Mouse (Mus musculus) liver, adult 2 months (tissue): ENCODE data around the gene Psmd7. TPM values are rescaled to one million over a fixed set of nuclear protein-coding genes. Genes with fewer than 3 reads are reported as not detected.

ENCODE experiments used
- DNase-seq: peaks from one replicate; pipeline ENCODE4 v3.0.0-alpha.2; 2011; ENCODE audit warnings: low read depth, low spot score; ENCODE audit errors: extremely low read depth
- H3K27ac ChIP-seq: fragments of 200-500 bp; replicated peaks from 2 replicates; pipeline ENCODE4 v1.5.1; 2012; ENCODE audit warnings: low read depth, mild to moderate bottlenecking, control low read depth, inconsistent platforms, low read length; ENCODE audit not compliant: insufficient read depth
- H3K27me3 ChIP-seq: fragments of 200-500 bp; 2 replicates; pipeline ENCODE4 v1.6.1; 2012; ENCODE audit warnings: mild to moderate bottlenecking, moderate library complexity, low read length, inconsistent platforms; ENCODE audit not compliant: control insufficient read depth, insufficient read depth
- H3K36me3 ChIP-seq: fragments of 200-500 bp; 2 replicates; pipeline ENCODE4 v1.6.1; 2012; ENCODE audit warnings: low read length, inconsistent platforms; ENCODE audit not compliant: control insufficient read depth, insufficient read depth
- H3K4me1 ChIP-seq: fragments of 200-500 bp; 2 replicates; pipeline ENCODE4 v1.6.1; 2011; ENCODE audit warnings: low read length; ENCODE audit not compliant: control insufficient read depth, insufficient read depth
- H3K4me3 ChIP-seq: fragments of 200-500 bp; 2 replicates; pipeline ENCODE4 v1.5.1; 2011; ENCODE audit warnings: low read depth, mild to moderate bottlenecking, control low read depth, low read length, moderate library complexity; ENCODE audit not compliant: insufficient read depth
- H3K79me2 ChIP-seq: fragments of 200-500 bp; 2 replicates; pipeline ENCODE4 v1.6.1; 2012; ENCODE audit warnings: inconsistent platforms, mild to moderate bottlenecking, low read length, moderate library complexity; ENCODE audit not compliant: control insufficient read depth, insufficient read depth
- H3K9ac ChIP-seq: fragments of 200-500 bp; 2 replicates; pipeline ENCODE4 v1.6.1; 2012; ENCODE audit warnings: low read depth, mild to moderate bottlenecking, control low read depth, inconsistent platforms, low read length
- CTCF ChIP-seq: fragments of 200-500 bp; IDR thresholded peaks from 2 replicates; pipeline ENCODE4 v1.5.1; 2011; ENCODE audit warnings: low read depth, low read length, control low read depth
- POLR2A ChIP-seq: fragments of 200-500 bp; IDR thresholded peaks from 2 replicates; pipeline ENCODE4 v1.6.1; 2011; ENCODE audit warnings: low read length, control low read depth; ENCODE audit not compliant: insufficient read depth; ENCODE audit errors: extremely low read depth
- WGBS: fragments of 180-500 bp; shearing (Covaris S2); methylation state at CpG from one replicate; pipeline ENCODE4 v1.1.7; 2018; 5-methylcytosine and 5-hydroxymethylcytosine counted together
- polyA plus RNA-seq: library from polyadenylated mRNA; depleted of rRNA; stranded (reverse); fragments of >200 nt; gene quantifications from 2 replicates; pipeline ENCODE4 v1.2.3, GENCODE M21; 2012
- total RNA-seq: library from RNA; depleted of rRNA; stranded (reverse); fragments of >200 nt; gene quantifications from 2 replicates; pipeline ENCODE4 v1.2.3, GENCODE M21; 2014

Gene Psmd7
- total and polyA plus RNA-seq, 2 experiments, result 26.6 to 49.9 TPM

GRCm38 (mm10) chr8:107582136-107582535 is 6.1 kb downstream of the Psmd7 start:
- Histone ChIP-seq H3K9ac (no peak overlapping the region), H3K4me1 (peaks cover 2% of the 10 kb centered on the region; the same call in 1 of the 2 replicates), H3K27ac (no peak overlapping the region), H3K79me2 (no peaks in the 10 kb centered on the region; the same call in 1 of the 2 replicates), H3K36me3 (peaks cover 58% of the 10 kb centered on the region), H3K27me3 (no peaks in the 10 kb centered on the region), H3K4me3 (no peak overlapping the region)
- DNase-seq, result no peak
- 92% methylated on average over 11 of the region's 11 CpGs for WGBS
- TF ChIP-seq POLR2A (no peak), CTCF (no peak)

GRCm38 (mm10) chr8:107581536-107581935 is 6.7 kb downstream of the Psmd7 start:
- 95% methylated on average over 4 of the region's 4 CpGs for WGBS
- no peak overlapping the region for H3K4me3 ChIP-seq
- no peak for DNase-seq
- H3K79me2 ChIP-seq, result no peaks in the 10 kb centered on the region; the same call in 1 of the 2 replicates
- peaks cover 3% of the 10 kb centered on the region for H3K4me1 ChIP-seq
- H3K27me3 ChIP-seq, result no peaks in the 10 kb centered on the region
- H3K36me3 ChIP-seq, result peaks cover 58% of the 10 kb centered on the region
- H3K27ac ChIP-seq, result no peak overlapping the region
- TF ChIP-seq POLR2A, result no peak
- no peak for TF ChIP-seq CTCF
- H3K9ac ChIP-seq, result no peak overlapping the region

- Histone ChIP-seq H3K4me1 (peaks cover 2% of the 10 kb centered on the region), H3K27ac (no peak overlapping the region), H3K9ac (no peak overlapping the region), H3K36me3 (peaks cover 55% of the 10 kb centered on the region), H3K79me2 (no peaks in the 10 kb centered on the region), H3K27me3 (no peaks in the 10 kb centered on the region), H3K4me3 (no peak overlapping the region)
- TF ChIP-seq CTCF, result no peak
- no peak for TF ChIP-seq POLR2A
- DNase-seq, result no peak
- 91% methylated on average over 13 of the region's 13 CpGs for WGBS
Observed at GRCm38 (mm10) chr8:107580879-107581278, 7.4 kb downstream of the Psmd7 start.

GRCm38 (mm10) chr8:107578541-107578940 is 9.7 kb downstream of the Psmd7 start:
- TF ChIP-seq POLR2A, result no peak
- TF ChIP-seq CTCF, result no peak
- Histone ChIP-seq H3K9ac (no peak overlapping the region), H3K4me3 (no peak overlapping the region), H3K27ac (no peak overlapping the region), H3K4me1 (peaks cover 2% of the 10 kb centered on the region), H3K36me3 (peaks cover 39% of the 10 kb centered on the region), H3K79me2 (no peaks in the 10 kb centered on the region), H3K27me3 (no peaks in the 10 kb centered on the region)
- DNase-seq, result no peak
- 87% methylated on average over 8 of the region's 8 CpGs for WGBS

- no peaks in the 10 kb centered on the region for H3K79me2 ChIP-seq
- peaks cover 2% of the 10 kb centered on the region for H3K4me1 ChIP-seq
- 86% methylated on average over 8 of the region's 8 CpGs for WGBS
- peaks cover 35% of the 10 kb centered on the region for H3K36me3 ChIP-seq
- H3K4me3 ChIP-seq, result no peak overlapping the region
- no peaks in the 10 kb centered on the region for H3K27me3 ChIP-seq
- H3K9ac ChIP-seq, result no peak overlapping the region
- H3K27ac ChIP-seq, result no peak overlapping the region
- TF ChIP-seq CTCF (no peak), POLR2A (no peak)
- DNase-seq, result no peak
Observed at GRCm38 (mm10) chr8:107578132-107578531, 10.1 kb downstream of the Psmd7 start.

- H3K27ac ChIP-seq, result no peak overlapping the region
- TF ChIP-seq CTCF (no peak), POLR2A (no peak)
Observed at GRCm38 (mm10) chr8:107577640-107578039, 10.6 kb downstream of the Psmd7 start.

More at GRCm38 (mm10) chr8:107577640-107578039, 10.6 kb downstream of the Psmd7 start:
- Histone ChIP-seq H3K36me3 (peaks cover 31% of the 10 kb centered on the region), H3K9ac (no peak overlapping the region), H3K4me3 (no peak overlapping the region), H3K4me1 (peaks cover 2% of the 10 kb centered on the region), H3K27me3 (no peaks in the 10 kb centered on the region), H3K79me2 (no peaks in the 10 kb centered on the region)
- no peak for DNase-seq
- 79% methylated on average over 4 of the region's 4 CpGs for WGBS
